Mouse (Mus musculus) ES-E14 (cell line): Measurements from ENCODE around the gene Dnajc13. TPM values are rescaled to one million over a fixed set of nuclear protein-coding genes. Genes with fewer than 3 reads are reported as not detected.
A peak's percentile ranks its signal among the peaks of the same experiment; 100 is the strongest.

ENCODE experiments used
- DNase-seq: peaks from one replicate; pipeline ENCODE4 v3.0.0-alpha.2; 2013; ENCODE audit warnings: low read depth, low spot score
- H3K27ac ChIP-seq: 2 replicates; pipeline ENCODE4 v1.5.1; 2012; ENCODE audit warnings: low read depth, mild to moderate bottlenecking, low read length, moderate library complexity, mixed read lengths; ENCODE audit not compliant: poor library complexity, insufficient read depth, severe bottlenecking
- H3K36me3 ChIP-seq: 2 replicates; pipeline ENCODE4 v1.6.1; 2012; ENCODE audit warnings: mild to moderate bottlenecking, low read length, moderate library complexity, mixed read lengths; ENCODE audit not compliant: control insufficient read depth, poor library complexity, insufficient read depth, severe bottlenecking
- H3K4me1 ChIP-seq, 2 experiments: fragments of 150-350 bp in 1 of 2; sonication (generic) in 1 of 2; 2 replicates each; pipeline ENCODE4 v1.6.1; 2012; ENCODE audit warnings: low read length in 2 of 2, mild to moderate bottlenecking in 1 of 2, mixed read lengths in 1 of 2; ENCODE audit not compliant: control insufficient read depth in 2 of 2, insufficient read depth in 2 of 2, poor library complexity in 1 of 2
- H3K4me3 ChIP-seq, 2 experiments: fragments of 150-350 bp in 1 of 2; sonication (generic) in 1 of 2; 2 replicates each; pipeline ENCODE4 v1.5.1; 2012; ENCODE audit warnings: low read length in 2 of 2, low read depth in 1 of 2, mild to moderate bottlenecking in 1 of 2, mixed read lengths in 1 of 2; ENCODE audit not compliant: insufficient read depth in 1 of 2, poor library complexity in 1 of 2, severe bottlenecking in 1 of 2
- H3K9ac ChIP-seq: 2 replicates; pipeline ENCODE4 v1.6.1; 2012; ENCODE audit warnings: low read depth, mild to moderate bottlenecking, low read length, mixed read lengths; ENCODE audit not compliant: poor library complexity, insufficient read depth, severe bottlenecking
- H3K9me3 ChIP-seq: fragments of 150-350 bp; sonication (generic); 2 replicates; pipeline ENCODE4 v1.6.1; 2012; ENCODE audit warnings: low read depth, mild to moderate bottlenecking, low read length; ENCODE audit not compliant: control insufficient read depth, insufficient read depth
- CHD2 ChIP-seq: IDR thresholded peaks from 2 replicates; pipeline ENCODE4 v1.6.1; 2014; ENCODE audit warnings: mild to moderate bottlenecking, low read depth, low read length, inconsistent platforms
- HCFC1 ChIP-seq: IDR thresholded peaks from 2 replicates; pipeline ENCODE4 v1.6.1; 2012; ENCODE audit warnings: low read length, inconsistent platforms, borderline replicate concordance; ENCODE audit not compliant: insufficient read depth
- MAFK ChIP-seq: IDR thresholded peaks from 2 replicates; pipeline ENCODE4 v1.6.1; 2014; ENCODE audit warnings: mild to moderate bottlenecking, low read depth, low read length, inconsistent platforms; ENCODE audit not compliant: insufficient read depth
- ZC3H11A ChIP-seq: IDR thresholded peaks from 2 replicates; pipeline ENCODE4 v1.6.1; 2012; ENCODE audit warnings: low read depth, mild to moderate bottlenecking, inconsistent platforms, low read length, borderline replicate concordance
- ZNF384 ChIP-seq: IDR thresholded peaks from 2 replicates; pipeline ENCODE4 v1.6.1; 2012; ENCODE audit warnings: low read depth, low read length, inconsistent platforms
- in situ Hi-C, 2 experiments: fragments of 600-800 bp; cut with MboI; formaldehyde crosslinking; loops; one replicate each; pipeline ENCODE4 v1.15.1; 2025; ENCODE audit warnings: low sequenced_read_pairs in 2 of 2, inconsistent platforms in 1 of 2; ENCODE audit not compliant: unreplicated experiment in 2 of 2
- total RNA-seq: library from RNA; depleted of rRNA; stranded (reverse); fragments of 300-350 nt; gene quantifications from 2 replicates; pipeline ENCODE4 v1.2.3, GENCODE M21; 2012

Gene Dnajc13
- total RNA-seq, 1 experiment, result 72.3 TPM

- no peak for TF ChIP-seq MAFK
- no peak for TF ChIP-seq HCFC1
- no peak for TF ChIP-seq ZNF384
- TF ChIP-seq CHD2, result no peak
- TF ChIP-seq ZC3H11A, result no peak
- Histone ChIP-seq H3K9ac (no peak overlapping the region), H3K4me1 (peaks cover 4 to 6% of the 10 kb centered on the region in 2 experiments; a peak in 2 of 4 replicates), H3K27ac (no peak overlapping the region), H3K4me3 (no peak overlapping the region), H3K36me3 (no peaks in the 10 kb centered on the region), H3K9me3 (no peaks in the 10 kb centered on the region)
- in situ Hi-C loops, result no loop called here
- DNase-seq, result no peak
Observed at GRCm38 (mm10) chr9:104272057-104272456, 9.3 kb upstream of the Dnajc13 start.

DNA sequence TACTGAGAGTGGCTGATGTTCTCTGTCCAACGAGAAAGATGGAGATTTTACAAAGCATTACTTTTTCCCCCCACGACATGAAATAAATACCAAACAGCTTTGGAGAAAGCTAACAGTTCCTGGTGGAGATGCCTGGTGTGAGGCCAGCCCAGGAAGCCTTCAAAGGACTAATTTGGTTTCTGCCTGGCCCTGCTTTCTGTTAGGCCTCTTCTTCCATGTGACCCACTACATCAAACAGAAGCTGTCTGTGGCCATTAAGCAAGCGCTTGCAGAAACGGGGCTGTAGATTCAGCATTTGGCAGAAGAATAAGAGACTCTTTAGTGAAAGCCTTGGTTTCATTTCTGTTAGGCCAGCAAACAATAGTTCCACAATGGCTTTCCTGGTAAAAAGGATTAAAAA lies 8.9 kb upstream of the Dnajc13 start:
- no peaks in the 10 kb centered on the region for H3K36me3 ChIP-seq
- no peak overlapping the region for H3K4me3 ChIP-seq
- in situ Hi-C loops, result no loop called here

GRCm38 (mm10) chr9:104269944-104270343 lies 7.2 kb upstream of the Dnajc13 start:
- in situ Hi-C loops, result no loop called here

More for the DNA sequence above, 8.9 kb upstream of the Dnajc13 start:
- peaks cover 2 to 6% of the 10 kb centered on the region in 2 experiments; a peak in 2 of 4 replicates for H3K4me1 ChIP-seq
- TF ChIP-seq ZNF384 (no peak), ZC3H11A (no peak), HCFC1 (no peak)
- DNase-seq, result no peak
- H3K9ac ChIP-seq, result no peak overlapping the region
- H3K9me3 ChIP-seq, result no peaks in the 10 kb centered on the region
- no peak overlapping the region for H3K27ac ChIP-seq

DNA sequence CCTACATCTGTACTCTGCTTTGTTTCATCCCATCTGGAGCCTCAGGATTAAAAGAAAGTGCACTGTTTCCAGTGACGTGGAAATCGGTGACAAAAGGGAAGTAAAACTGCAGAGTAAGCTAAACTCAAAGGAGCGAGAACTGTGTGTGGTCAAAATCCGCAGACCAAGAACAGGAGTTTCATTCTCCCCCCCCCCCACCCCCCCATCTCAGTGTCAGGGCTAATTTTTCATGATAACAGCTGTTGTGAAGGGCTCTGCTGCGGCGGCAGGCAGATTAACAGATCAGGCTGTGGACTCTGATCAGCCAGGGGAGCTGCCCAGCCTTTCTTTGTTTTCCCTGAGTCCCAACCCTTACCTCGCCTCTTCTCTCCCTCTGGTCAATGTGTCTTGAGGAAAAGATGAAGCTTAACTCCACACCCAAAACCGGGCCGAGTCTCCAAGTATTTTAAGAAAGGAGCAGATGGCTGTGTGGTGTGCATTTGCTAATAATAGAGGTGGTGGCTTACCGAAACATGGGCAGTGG lies 6.7 kb upstream of the Dnajc13 start:
- Histone ChIP-seq H3K9me3 (no peaks in the 10 kb centered on the region), H3K9ac (no peak overlapping the region), H3K27ac (no peak overlapping the region), H3K4me3 (no peak overlapping the region), H3K36me3 (no peaks in the 10 kb centered on the region), H3K4me1 (no peaks in the 10 kb centered on the region)
- in situ Hi-C loops, result no loop called here
- peak; percentile 43; the same call in 1 of the 2 replicates for TF ChIP-seq MAFK
- TF ChIP-seq CHD2, result no peak
- no peak for DNase-seq

More at GRCm38 (mm10) chr9:104269944-104270343, 7.2 kb upstream of the Dnajc13 start:
- no peaks in the 10 kb centered on the region for H3K4me1 ChIP-seq
- TF ChIP-seq ZC3H11A (no peak), CHD2 (no peak)
- H3K36me3 ChIP-seq, result no peaks in the 10 kb centered on the region
- H3K9me3 ChIP-seq, result no peaks in the 10 kb centered on the region
- DNase-seq, result no peak
- H3K9ac ChIP-seq, result no peak overlapping the region
- H3K4me3 ChIP-seq, result no peak overlapping the region
- H3K27ac ChIP-seq, result no peak overlapping the region

DNA sequence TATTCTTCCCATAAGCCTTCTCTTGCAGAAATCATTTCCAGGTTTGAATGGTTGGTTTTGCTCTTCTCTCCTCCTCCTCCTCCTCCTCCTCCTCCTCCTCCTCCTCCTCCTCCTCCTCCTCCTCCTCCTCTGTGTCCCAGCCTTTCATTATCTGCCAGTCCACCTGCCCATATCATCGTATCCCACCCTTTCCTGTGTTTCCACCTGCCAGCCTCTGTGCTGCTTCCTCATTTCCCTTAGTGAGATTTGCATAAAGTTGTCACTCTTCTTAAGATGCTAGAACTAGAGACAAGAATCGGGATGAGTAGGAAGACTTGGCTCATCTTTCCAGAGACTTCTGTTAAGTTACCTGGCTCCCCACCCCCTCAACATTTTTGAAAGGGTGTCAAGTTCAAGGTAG lies 1.8 kb upstream of the Dnajc13 start:
- no peak overlapping the region for H3K27ac ChIP-seq
- in situ Hi-C loops, result no loop called here
- H3K9me3 ChIP-seq, result no peaks in the 10 kb centered on the region

More for the DNA sequence above, 1.8 kb upstream of the Dnajc13 start:
- no peak for DNase-seq
- H3K4me3 ChIP-seq, result no peak overlapping the region
- no peaks in the 10 kb centered on the region for H3K36me3 ChIP-seq
- peaks cover 4 to 6% of the 10 kb centered on the region in 2 experiments; a peak in 1 of 4 replicates for H3K4me1 ChIP-seq
- TF ChIP-seq MAFK (no peak), ZNF384 (no peak), CHD2 (no peak), ZC3H11A (no peak), HCFC1 (no peak)
- no peak overlapping the region for H3K9ac ChIP-seq
